Mouse (Mus musculus): Measurements from ENCODE around the gene Cav3. TPM values are rescaled to one million over a fixed set of nuclear protein-coding genes. Genes with fewer than 3 reads are reported as not detected.
A peak's percentile ranks its signal among the peaks of the same experiment; 100 is the strongest.

Cav3 gene
- polyA plus RNA-seq, 1 experiment, result 0.23 TPM

- no peak for DNase-seq (ENCODE audit: low read depth)
- TF ChIP-seq CTCF (IDR thresholded peaks at IDR 0.05; ENCODE audit: borderline replicate concordance, extremely low read depth, insufficient read depth, insufficient read length), result no peak
Observed at GRCm38 (mm10) chr6:112479861-112480260, 20.6 kb downstream of the Cav3 start.

- peak; percentile 39 for DNase-seq (ENCODE audit: low read depth)
- TF ChIP-seq CTCF (IDR thresholded peaks at IDR 0.05; ENCODE audit: borderline replicate concordance, extremely low read depth, insufficient read depth, insufficient read length) (peak; percentile 79), POLR2A (IDR thresholded peaks at IDR 0.05; ENCODE audit: borderline replicate concordance, extremely low read depth, insufficient read depth, insufficient read length, poor library complexity, severe bottlenecking) (no peak)
Observed at GRCm38 (mm10) chr6:112484316-112484715, 25.0 kb downstream of the Cav3 start.

- no peak for DNase-seq (ENCODE audit: low read depth)
- TF ChIP-seq POLR2A (IDR thresholded peaks at IDR 0.05; ENCODE audit: borderline replicate concordance, extremely low read depth, insufficient read depth, insufficient read length, poor library complexity, severe bottlenecking) (no peak), CTCF (IDR thresholded peaks at IDR 0.05; ENCODE audit: borderline replicate concordance, extremely low read depth, insufficient read depth, insufficient read length) (no peak)
Observed at GRCm38 (mm10) chr6:112487993-112488392, 28.7 kb downstream of the Cav3 start.

GRCm38 (mm10) chr6:112488821-112489180, 29.5 kb downstream of the Cav3 start:
- TF ChIP-seq CTCF (IDR thresholded peaks at IDR 0.05; ENCODE audit: borderline replicate concordance, extremely low read depth, insufficient read depth, insufficient read length) (no peak), POLR2A (IDR thresholded peaks at IDR 0.05; ENCODE audit: borderline replicate concordance, extremely low read depth, insufficient read depth, insufficient read length, poor library complexity, severe bottlenecking) (no peak)
- DNase-seq (ENCODE audit: low read depth), result no peak

- TF ChIP-seq POLR2A (IDR thresholded peaks at IDR 0.05; ENCODE audit: borderline replicate concordance, extremely low read depth, insufficient read depth, insufficient read length, poor library complexity, severe bottlenecking) (no peak), CTCF (IDR thresholded peaks at IDR 0.05; ENCODE audit: borderline replicate concordance, extremely low read depth, insufficient read depth, insufficient read length) (peak; percentile 15; the same call in 1 of the 2 replicates)
- DNase-seq (ENCODE audit: low read depth), result peak; percentile 63
Observed at GRCm38 (mm10) chr6:112489181-112489909, 30.0 kb downstream of the Cav3 start.

GRCm38 (mm10) chr6:112489910-112490559, 30.7 kb downstream of the Cav3 start, which contains the start of gene Oxtr:
TSS of gene Oxtr (minus strand) at chr6:112489943.
- no peak for TF ChIP-seq POLR2A (IDR thresholded peaks at IDR 0.05; ENCODE audit: borderline replicate concordance, extremely low read depth, insufficient read depth, insufficient read length, poor library complexity, severe bottlenecking)

GRCm38 (mm10) chr6:112490625-112491242, 31.4 kb downstream of the Cav3 start:
- DNase-seq (ENCODE audit: low read depth), result peak; percentile 84
- no peak for TF ChIP-seq POLR2A (IDR thresholded peaks at IDR 0.05; ENCODE audit: borderline replicate concordance, extremely low read depth, insufficient read depth, insufficient read length, poor library complexity, severe bottlenecking)
- TF ChIP-seq CTCF (IDR thresholded peaks at IDR 0.05; ENCODE audit: borderline replicate concordance, extremely low read depth, insufficient read depth, insufficient read length), result peak; percentile 93

More at GRCm38 (mm10) chr6:112489910-112490559, 30.7 kb downstream of the Cav3 start, which contains the start of gene Oxtr:
- DNase-seq (ENCODE audit: low read depth), result peak; percentile 19

- DNase-seq (ENCODE audit: low read depth), result no peak
- TF ChIP-seq POLR2A (IDR thresholded peaks at IDR 0.05; ENCODE audit: borderline replicate concordance, extremely low read depth, insufficient read depth, insufficient read length, poor library complexity, severe bottlenecking) (no peak), CTCF (IDR thresholded peaks at IDR 0.05; ENCODE audit: borderline replicate concordance, extremely low read depth, insufficient read depth, insufficient read length) (no peak)
Observed at GRCm38 (mm10) chr6:112491521-112491920, 32.2 kb downstream of the Cav3 start.

- TF ChIP-seq POLR2A (IDR thresholded peaks at IDR 0.05; ENCODE audit: borderline replicate concordance, extremely low read depth, insufficient read depth, insufficient read length, poor library complexity, severe bottlenecking) (no peak), CTCF (IDR thresholded peaks at IDR 0.05; ENCODE audit: borderline replicate concordance, extremely low read depth, insufficient read depth, insufficient read length) (no peak)
- DNase-seq (ENCODE audit: low read depth), result no peak
Observed at GRCm38 (mm10) chr6:112492656-112493055, 33.4 kb downstream of the Cav3 start.

- no peak for TF ChIP-seq POLR2A (IDR thresholded peaks at IDR 0.05; ENCODE audit: borderline replicate concordance, extremely low read depth, insufficient read depth, insufficient read length, poor library complexity, severe bottlenecking)
- TF ChIP-seq CTCF (IDR thresholded peaks at IDR 0.05; ENCODE audit: borderline replicate concordance, extremely low read depth, insufficient read depth, insufficient read length), result no peak
- no peak for DNase-seq (ENCODE audit: low read depth)
Observed at GRCm38 (mm10) chr6:112493371-112493770, 34.1 kb downstream of the Cav3 start.

GRCm38 (mm10) chr6:112494620-112495081, 35.3 kb downstream of the Cav3 start:
- TF ChIP-seq CTCF (IDR thresholded peaks at IDR 0.05; ENCODE audit: borderline replicate concordance, extremely low read depth, insufficient read depth, insufficient read length) (peak; percentile 9; the same call in 1 of the 2 replicates), POLR2A (IDR thresholded peaks at IDR 0.05; ENCODE audit: borderline replicate concordance, extremely low read depth, insufficient read depth, insufficient read length, poor library complexity, severe bottlenecking) (no peak)
- peak; percentile 13 for DNase-seq (ENCODE audit: low read depth)
